Mouse (Mus musculus) CH12.LX (cell line): ENCODE measurements at regions not wholly inside any gene's neighbourhood (a gene's known extent, or its start where the extent isn't known, plus 50 kb on each side); places are given as distances from the start of the nearest gene placed in this dataset.

Source experiments
- DNase-seq: peaks from one replicate; pipeline ENCODE4 v3.0.0-alpha.2; 2013; ENCODE audit errors: extremely low read depth
- H3K27ac ChIP-seq: 2 replicates; pipeline ENCODE4 v1.5.1; 2012; ENCODE audit warnings: low read depth, mild to moderate bottlenecking, control low read depth, moderate library complexity; ENCODE audit not compliant: insufficient read depth
- H3K27me3 ChIP-seq: replicated peaks from 2 replicates; pipeline ENCODE3; 2012; ENCODE audit warnings: inconsistent platforms
- H3K36me3 ChIP-seq, 2 experiments: replicated peaks in 1 of 2; 2 replicates each; pipeline versions ENCODE3 to v1.6.1; 2012; ENCODE audit warnings: inconsistent platforms in 1 of 2, low read length in 1 of 2, mild to moderate bottlenecking in 1 of 2, mixed read lengths in 1 of 2, moderate library complexity in 1 of 2; ENCODE audit not compliant: control insufficient read depth in 1 of 2, insufficient read depth in 1 of 2
- H3K4me1 ChIP-seq, 2 experiments: 2 replicates each; pipeline ENCODE4 v1.6.1; 2012; ENCODE audit warnings: inconsistent platforms in 1 of 2, moderate library complexity in 1 of 2; ENCODE audit not compliant: insufficient read depth in 2 of 2, control insufficient read depth in 1 of 2
- H3K4me2 ChIP-seq: 2 replicates; pipeline ENCODE4 v1.6.1; 2012; ENCODE audit warnings: low read depth, mild to moderate bottlenecking, control low read depth; ENCODE audit not compliant: poor library complexity, insufficient read depth, severe bottlenecking
- H3K4me3 ChIP-seq, 3 experiments: fragments of 150-350 bp in 1 of 3; sonication (generic) in 1 of 3; replicated peaks in 1 of 3; 2 replicates each; pipeline versions ENCODE3 to v1.5.1; 2011 to 2012; ENCODE audit warnings: low read depth in 2 of 3, low read length in 2 of 3, mild to moderate bottlenecking in 2 of 3, moderate library complexity in 2 of 3, control low read depth in 1 of 3, improper control_type of control experiment in 1 of 3, inconsistent platforms in 1 of 3, mixed read lengths in 1 of 3; ENCODE audit not compliant: poor library complexity in 1 of 3
- H3K79me2 ChIP-seq: replicated peaks from 2 replicates; pipeline ENCODE4 v1.6.1; 2012; ENCODE audit warnings: mild to moderate bottlenecking, moderate library complexity; ENCODE audit not compliant: control insufficient read depth, poor library complexity, insufficient read depth, severe bottlenecking; ENCODE audit errors: extremely low read depth
- H3K9ac ChIP-seq: 2 replicates; pipeline ENCODE4 v1.6.1; 2012; ENCODE audit warnings: low read depth, mild to moderate bottlenecking, control low read depth, moderate library complexity; ENCODE audit not compliant: insufficient read depth
- H3K9me3 ChIP-seq: replicated peaks from 2 replicates; pipeline ENCODE3; 2012; ENCODE audit warnings: low read length, inconsistent platforms, mixed read lengths
- BHLHE40 ChIP-seq: IDR thresholded peaks from 2 replicates; pipeline ENCODE4 v1.6.1; 2011; ENCODE audit warnings: mild to moderate bottlenecking, low read depth, low read length, improper control_type of control experiment
- CHD2 ChIP-seq: IDR thresholded peaks from 2 replicates; pipeline ENCODE4 v1.6.1; 2011; ENCODE audit warnings: low read length, improper control_type of control experiment
- CTCF ChIP-seq, 2 experiments: IDR thresholded peaks in 1 of 2; conservative IDR thresholded peaks in 1 of 2; 2 replicates each; pipeline ENCODE4 v1.5.1; 2011 to 2012; ENCODE audit warnings: low read depth in 2 of 2, low read length in 2 of 2, improper control_type of control experiment in 1 of 2, inconsistent platforms in 1 of 2, mild to moderate bottlenecking in 1 of 2, moderate library complexity in 1 of 2
- EP300 ChIP-seq: IDR thresholded peaks from 2 replicates; pipeline ENCODE4 v1.6.1; 2011; ENCODE audit warnings: low read length, improper control_type of control experiment
- ETS1 ChIP-seq: conservative IDR thresholded peaks from 2 replicates; pipeline ENCODE4 v1.6.1; 2012; ENCODE audit warnings: low read depth, mild to moderate bottlenecking, inconsistent platforms, low read length, improper control_type of control experiment, moderate library complexity
- HCFC1 ChIP-seq: IDR thresholded peaks from 2 replicates; pipeline ENCODE4 v1.6.1; 2012; ENCODE audit warnings: low read depth, mild to moderate bottlenecking, inconsistent platforms, low read length, improper control_type of control experiment
- JUN ChIP-seq: IDR thresholded peaks from 2 replicates; pipeline ENCODE4 v1.6.1; 2011; ENCODE audit warnings: low read depth, mild to moderate bottlenecking, low read length, improper control_type of control experiment, moderate library complexity; ENCODE audit not compliant: insufficient read depth
- JUND ChIP-seq: conservative IDR thresholded peaks from 2 replicates; pipeline ENCODE4 v1.6.1; 2011; ENCODE audit warnings: low read depth, low read length, improper control_type of control experiment
- MAZ ChIP-seq: IDR thresholded peaks from 2 replicates; pipeline ENCODE4 v1.6.1; 2012; ENCODE audit warnings: low read depth, mild to moderate bottlenecking, inconsistent platforms, low read length, improper control_type of control experiment, moderate library complexity
- MEF2A ChIP-seq: IDR thresholded peaks from 2 replicates; pipeline ENCODE4 v1.6.1; 2014; ENCODE audit warnings: low read depth, mild to moderate bottlenecking, inconsistent platforms, low read length, improper control_type of control experiment, borderline replicate concordance
- NELFE ChIP-seq: IDR thresholded peaks from 2 replicates; pipeline ENCODE4 v1.6.1; 2011; ENCODE audit warnings: low read depth, low read length, improper control_type of control experiment
- RAD21 ChIP-seq: IDR thresholded peaks from 2 replicates; pipeline ENCODE4 v1.6.1; 2011; ENCODE audit warnings: low read depth, mild to moderate bottlenecking, low read length, improper control_type of control experiment, moderate library complexity
- RCOR1 ChIP-seq: conservative IDR thresholded peaks from 2 replicates; pipeline ENCODE4 v1.6.1; 2012; ENCODE audit warnings: low read depth, mild to moderate bottlenecking, inconsistent platforms, low read length, improper control_type of control experiment
- SMC3 ChIP-seq: IDR thresholded peaks from 2 replicates; pipeline ENCODE4 v1.6.1; 2011; ENCODE audit warnings: low read depth, low read length, improper control_type of control experiment
- TCF12 ChIP-seq: IDR thresholded peaks from 2 replicates; pipeline ENCODE4 v1.6.1; 2014; ENCODE audit warnings: low read depth, mild to moderate bottlenecking, inconsistent platforms, low read length, improper control_type of control experiment
- USF2 ChIP-seq: conservative IDR thresholded peaks from 2 replicates; pipeline ENCODE4 v1.6.1; 2011; ENCODE audit warnings: low read depth, low read length, improper control_type of control experiment
- ZMIZ1 ChIP-seq: IDR thresholded peaks from 2 replicates; pipeline ENCODE4 v1.6.1; 2012; ENCODE audit warnings: low read depth, mild to moderate bottlenecking, inconsistent platforms, low read length, improper control_type of control experiment
- dilution Hi-C: fragments of 300-500 bp; cut with MboI; formaldehyde crosslinking; loops from 2 replicates; pipeline ENCODE4 v1.14.3; 2020; ENCODE audit warnings: low sequenced_read_pairs; ENCODE audit not compliant: extremely low pct_unique_long_range_greater_than_20kb, extremely low pct_ligation_motif_present
- in situ Hi-C: fragments of 300-500 bp; cut with MboI; formaldehyde crosslinking; loops from 3 replicates; pipeline ENCODE4 v1.14.3; 2019; ENCODE audit warnings: low sequenced_read_pairs, low pct_ligation_motif_present, low pct_unique_long_range_greater_than_20kb, mixed read lengths

GRCm38 (mm10) chr16:95917635-95918407, 72.9 kb downstream of the Psmg1 start:
- Histone ChIP-seq H3K4me1 (peaks cover 5 to 16% of the 10 kb centered on the region in 2 experiments; a peak in 3 of 4 replicates), H3K9me3 (no peaks in the 10 kb centered on the region), H3K27me3 (no peaks in the 10 kb centered on the region), H3K9ac (no peak overlapping the region), H3K4me2 (no peak overlapping the region), H3K36me3 (peaks cover 0 to 5% of the 10 kb centered on the region in 2 experiments), H3K4me3 (no peak overlapping the region), H3K79me2 (no peaks in the 10 kb centered on the region), H3K27ac (no peak overlapping the region)
- no peak for DNase-seq
- no peak for TF ChIP-seq BHLHE40
- no peak for TF ChIP-seq TCF12
- TF ChIP-seq MAZ = no peak
- dilution Hi-C loops (no loop called here), in situ Hi-C loops (no loop called here)

GRCm38 (mm10) chr16:95913879-95914278, 76.9 kb downstream of the Psmg1 start:
- Histone ChIP-seq H3K79me2 (no peaks in the 10 kb centered on the region), H3K36me3 (no peaks in the 10 kb centered on the region), H3K27ac (no peak overlapping the region), H3K4me1 (peaks cover 0 to 2% of the 10 kb centered on the region in 2 experiments; a peak in 2 of 4 replicates), H3K4me3 (no peak overlapping the region), H3K4me2 (no peak overlapping the region), H3K9me3 (no peaks in the 10 kb centered on the region), H3K9ac (no peak overlapping the region), H3K27me3 (no peaks in the 10 kb centered on the region)
- no peak for TF ChIP-seq JUND
- no peak for TF ChIP-seq JUN
- TF ChIP-seq HCFC1 = no peak
- no peak for TF ChIP-seq ZMIZ1
- no peak for TF ChIP-seq MEF2A
- no peak for TF ChIP-seq BHLHE40
- no peak for TF ChIP-seq RAD21
- no peak for TF ChIP-seq USF2
- no peak for TF ChIP-seq MAZ
- no peak for TF ChIP-seq ETS1
- no peak for TF ChIP-seq CHD2
- no peak for TF ChIP-seq CTCF (conservative IDR thresholded peaks at IDR 0.05 in 1 of 2, IDR thresholded peaks at IDR 0.05 in 1 of 2; ENCODE audit: low read depth in 2 of 2, low read length in 2 of 2)
- TF ChIP-seq RCOR1 = no peak
- no peak for TF ChIP-seq EP300
- no peak for TF ChIP-seq NELFE
- no peak for TF ChIP-seq SMC3
- dilution Hi-C loops = no loop called here
- DNase-seq = no peak
- in situ Hi-C loops = no loop called here
